Mouse (Mus musculus): ENCODE measurements around the gene Mrpl17.

- TF ChIP-seq POLR2A (IDR thresholded peaks at IDR 0.05; ENCODE audit: borderline replicate concordance, low read depth, low read length) (no peak), CTCF (IDR thresholded peaks at IDR 0.05; ENCODE audit: low read depth, low read length) (no peak)
Observed at GRCm38 (mm10) chr7:105812566-105812965, 1.7 kb upstream of the Mrpl17 start.
